Mouse (Mus musculus) effector memory CD4-positive, alpha-beta T cell, adult 5 months (primary cell): ENCODE results near the gene Cda. TPM values are rescaled to one million over a fixed set of nuclear protein-coding genes. Genes with fewer than 3 reads are reported as not detected.

ENCODE experiments used
- polyA plus RNA-seq: library from polyadenylated mRNA; unstranded; fragments of 100-300 nt; shearing (Covaris generic); gene quantifications from one replicate; pipeline ENCODE4 v1.2.1, GENCODE M21; 2017

Gene Cda
- polyA plus RNA-seq = not detected

DNA sequence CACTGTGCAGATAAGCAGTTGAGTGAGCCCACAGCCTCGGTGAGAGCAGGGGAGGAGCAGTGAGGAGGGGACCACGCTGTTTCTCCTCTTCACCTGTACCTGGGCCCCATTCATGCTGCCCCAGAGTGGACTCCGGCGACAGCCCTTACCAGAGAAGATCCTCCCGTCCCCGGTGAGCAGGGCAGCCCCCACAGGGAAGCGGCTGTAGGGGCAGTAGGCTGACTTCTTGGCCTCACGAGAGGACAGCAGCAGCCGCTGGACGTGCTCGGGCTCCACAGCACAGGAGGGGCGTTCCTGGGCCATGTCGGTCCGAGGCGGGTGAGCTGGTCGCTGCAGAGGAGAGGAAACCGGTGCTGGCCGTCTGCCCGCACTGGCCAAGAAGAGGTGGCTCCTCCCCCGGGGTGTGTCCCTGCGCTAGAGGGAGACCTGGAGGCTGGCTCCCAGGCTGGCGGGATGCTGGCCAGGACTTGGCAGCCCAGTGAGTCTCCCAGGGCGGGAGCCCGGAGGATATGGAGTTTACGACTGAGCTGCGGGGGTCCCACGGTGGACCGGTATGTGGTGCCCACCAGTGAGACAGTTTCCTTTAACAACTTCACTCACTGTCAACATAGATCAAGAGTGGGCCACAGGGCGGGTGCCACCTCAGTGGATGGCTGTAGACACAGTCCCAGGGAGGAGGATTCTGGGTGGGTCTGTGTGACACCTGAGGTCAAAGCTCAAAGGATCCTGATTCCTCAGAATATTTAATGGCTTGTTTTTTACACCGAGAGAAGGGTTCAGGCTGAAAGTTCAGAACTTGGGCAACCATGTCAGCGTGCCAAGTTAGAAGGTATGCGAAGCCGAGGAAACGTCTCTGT lies at the start of gene Cda:
TSS of gene Cda (minus strand) at position 352 of the 857 bp plus-strand sequence.

GRCm38 (mm10) chr4:138395971-138396645 lies 28.3 kb upstream of the Cda start, which contains the start of gene Fam43b:
Gene Fam43b, minus strand, starts transcription at chr4:138396528.

GRCm38 (mm10) chr4:138326077-138326695 lies 41.6 kb downstream of the Cda start, which contains the start of gene Pink1:
Gene Pink1, minus strand, starts transcription at chr4:138326307.

GRCm38 (mm10) chr4:138304340-138305104 lies 63.3 kb downstream of the Cda start, which contains the start of gene Ddost:
Gene Ddost, plus strand, starts transcription at chr4:138304730.

Other genes with a start within 250 kb of the Cda start
- 177 TPM for gene Hp1bp3, start 151.7 kb downstream of the Cda start, polyA plus RNA-seq
- gene Sh2d5, start 117.6 kb downstream of the Cda start, polyA plus RNA-seq = 0.17 TPM
- not detected for gene Kif17, start 117.6 kb downstream of the Cda start, polyA plus RNA-seq
- gene Ddost, start 63.3 kb downstream of the Cda start, polyA plus RNA-seq = 137 TPM
- 150 TPM for gene Pink1, start 41.7 kb downstream of the Cda start, polyA plus RNA-seq
- not detected for gene Fam43b, start 28.5 kb upstream of the Cda start, polyA plus RNA-seq
- 16.8 TPM for gene Mul1, start 66.7 kb upstream of the Cda start, polyA plus RNA-seq
- gene Camk2n1, start 86.3 kb upstream of the Cda start, polyA plus RNA-seq = 2.2 TPM